Mouse (Mus musculus): ENCODE measurements around the gene Gm4894. TPM values are rescaled to one million over a fixed set of nuclear protein-coding genes. Genes with fewer than 3 reads are reported as not detected.

Gene Gm4894
- not detected for polyA plus RNA-seq (2012; fragmentation: generic; extraction: Trizol)

GRCm38 (mm10) chr9:49250231-49250630 lies at the start of gene Gm4894:
TSS of gene Gm4894 (plus strand) at chr9:49250531.

Other genes with a start within 250 kb of the Gm4894 start
- gene Zw10, start 194.9 kb upstream of the Gm4894 start, polyA plus RNA-seq (2012; fragmentation: generic; extraction: Trizol): 1 to 10 TPM; 3.7 to 8.5 TPM
- gene Tmprss5, start 169.3 kb upstream of the Gm4894 start, polyA plus RNA-seq (2012; fragmentation: generic; extraction: Trizol): under 1 TPM in 1 of 2 experiments, not detected in 1; 0.02 TPM
- gene Drd2, start 90.1 kb downstream of the Gm4894 start, polyA plus RNA-seq (2012; fragmentation: generic; extraction: Trizol): not detected
- gene Ankk1, start 176.5 kb downstream of the Gm4894 start, polyA plus RNA-seq (2012; fragmentation: generic; extraction: Trizol): not detected
- 1 to 10 TPM in 1 of 2 experiments, under 1 TPM in 1; 0.29 to 1.5 TPM for gene Ttc12, start 235.7 kb downstream of the Gm4894 start, polyA plus RNA-seq (2012; fragmentation: generic; extraction: Trizol)

All from C3H10T1/2 (cell line).